ENCODE assay signal across 1 mouse cellular context in the genomic region with DNA sequence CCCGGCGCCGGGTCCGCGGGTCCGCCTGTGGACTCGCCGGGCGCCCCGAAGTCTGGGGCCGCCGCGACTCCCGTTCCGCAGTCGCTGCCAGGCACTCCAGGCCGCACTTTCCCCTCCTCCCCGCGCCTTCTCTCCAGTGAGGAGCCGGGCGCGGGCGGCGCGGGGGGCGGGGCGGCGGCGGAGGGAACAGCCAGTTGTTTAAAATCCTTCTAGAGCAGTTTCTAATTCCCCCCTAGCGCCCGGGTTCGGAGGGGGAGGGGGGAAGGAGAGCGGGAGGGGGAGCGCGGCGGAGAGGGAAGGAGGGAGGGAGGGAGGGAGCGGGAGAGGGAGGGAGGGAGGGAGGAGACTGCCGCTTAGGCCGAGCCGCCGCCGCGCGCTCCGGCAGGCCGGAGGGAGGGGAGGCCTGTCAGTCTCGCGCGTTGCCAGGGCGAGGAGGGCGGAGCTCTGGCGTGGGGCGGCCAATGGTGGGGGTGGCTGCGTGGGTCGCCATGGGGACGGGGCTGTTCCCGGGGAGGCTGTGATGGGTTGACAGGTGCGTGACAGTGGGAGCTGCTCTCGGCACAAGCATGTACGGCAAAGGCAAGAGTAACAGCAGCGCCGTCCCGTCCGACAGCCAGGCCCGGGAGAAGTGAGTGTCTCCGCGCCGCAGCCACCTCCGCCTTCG.
TF ChIP-seq lines count a peak whose summit lies in the region.

No protein-coding gene starts in this region.

TF ChIP-seq in myocyte, 11 proteins besides CTCF, POLR2A, EP300 and RAD21 (continued from another document):
- TF ChIP-seq REST (IDR thresholded peaks at IDR 0.05; ENCODE audit: insufficient read depth, insufficient read length) (no peak), TCF3 (IDR thresholded peaks at IDR 0.05; ENCODE audit: insufficient read length, low read depth) (peak; percentile 46)
TF ChIP-seq in myocyte: peak in this region for 4.
